19 mouse cellular contexts compared by ENCODE assay signal in genomic region chr2:69563492-69563891, GRCm38 (mm10). TPM values are rescaled to one million over a fixed set of nuclear protein-coding genes. Genes with fewer than 3 reads are reported as not detected.
"Had no signal": no experiment of that assay in that cellular context is flagged by ENCODE, and none has a peak within 500 bp of the region (broad histone marks: within the 10 kb centered on the region; RNA-seq: fewer than 3 reads in every experiment).

No protein-coding gene starts in this region.

- H3K27me3 ChIP-seq: midbrain, embryonic 15.5 days; neural tube, embryonic 12.5 days; stomach, embryonic 15.5 days had no signal

- H3K4me1 ChIP-seq: limb, embryonic 15.5 days; midbrain, embryonic 15.5 days; stomach, embryonic 15.5 days had no signal

- H3K36me3 ChIP-seq: limb, embryonic 15.5 days; midbrain, embryonic 15.5 days; neural tube, embryonic 12.5 days; stomach, embryonic 15.5 days had no signal

- H3K4me3 ChIP-seq: left cerebral cortex, adult 2 months; limb, embryonic 15.5 days; midbrain, embryonic 15.5 days; neural tube, embryonic 12.5 days; stomach, embryonic 15.5 days had no signal

- H3K9me3 ChIP-seq: limb, embryonic 15.5 days; midbrain, embryonic 15.5 days; neural tube, embryonic 12.5 days; stomach, embryonic 15.5 days had no signal

- ATAC-seq: lung, postnatal 0 days; midbrain, embryonic 15.5 days had no signal

- H3K9ac ChIP-seq: limb, embryonic 15.5 days; midbrain, embryonic 15.5 days; neural tube, embryonic 12.5 days; stomach, embryonic 15.5 days had no signal

- H3K4me2 ChIP-seq: limb, embryonic 15.5 days; midbrain, embryonic 11.5 days; midbrain, embryonic 15.5 days; neural tube, embryonic 12.5 days; stomach, embryonic 15.5 days had no signal

- DNase-seq: kidney, adult 18-20 months; kidney, postnatal 10 days; kidney, postnatal 4 days; lung, adult 2 months; lung, postnatal 36 days; retina, postnatal 1 day; right cerebral cortex, postnatal 14 days; thymus, adult 2 months; thymus, postnatal 25 days had no signal

- H3K27ac ChIP-seq: left cerebral cortex, adult 2 months; limb, embryonic 15.5 days; midbrain, embryonic 15.5 days; neural tube, embryonic 12.5 days; stomach, embryonic 15.5 days had no signal

RNA-seq across cellular contexts. Expression of gene Lrp2, which starts 22.4 kb away (rescaled TPM):
- total RNA-seq: megakaryocyte, adult 5-6 weeks; monocyte, adult 5-6 weeks; neutrophil, adult 5-6 weeks had no signal
- polyA plus RNA-seq: limb, embryonic 15.5 days had no signal
